Mouse (Mus musculus) T-cell, adult 66 days (primary cell): ENCODE data around the gene Rhox12. TPM values are rescaled to one million over a fixed set of nuclear protein-coding genes. Genes with fewer than 3 reads are reported as not detected.

ENCODE experiments used
- total RNA-seq, 2 experiments: library from RNA; stranded (reverse); gene quantifications; 3 replicates in 1 of 2; 4 replicates in 1 of 2; pipeline ENCODE4 v1.2.4; 2023

Rhox12 gene
- not detected for total RNA-seq

DNA sequence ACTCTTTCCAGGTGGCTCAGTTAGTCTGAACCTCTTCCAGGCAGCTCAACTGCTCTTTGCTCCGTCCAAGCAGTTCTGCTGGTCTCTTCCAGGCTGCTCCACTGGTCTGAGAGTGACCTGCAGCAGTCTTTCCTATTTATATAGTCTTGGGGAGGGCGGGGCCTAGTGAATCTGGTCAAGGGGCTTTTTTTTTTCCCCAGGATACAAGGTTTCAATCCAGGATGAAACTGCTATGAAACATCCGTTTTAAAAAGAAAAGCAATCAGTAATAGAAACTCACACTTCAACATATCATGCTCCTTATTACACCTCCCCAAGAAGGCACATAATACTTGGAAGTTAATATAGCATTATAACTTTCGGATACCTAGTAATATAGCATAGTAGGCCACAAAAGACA lies at the start of gene Rhox12:
TSS of gene Rhox12 (minus strand) at position 101 of the 400 bp plus-strand sequence.

DNA sequence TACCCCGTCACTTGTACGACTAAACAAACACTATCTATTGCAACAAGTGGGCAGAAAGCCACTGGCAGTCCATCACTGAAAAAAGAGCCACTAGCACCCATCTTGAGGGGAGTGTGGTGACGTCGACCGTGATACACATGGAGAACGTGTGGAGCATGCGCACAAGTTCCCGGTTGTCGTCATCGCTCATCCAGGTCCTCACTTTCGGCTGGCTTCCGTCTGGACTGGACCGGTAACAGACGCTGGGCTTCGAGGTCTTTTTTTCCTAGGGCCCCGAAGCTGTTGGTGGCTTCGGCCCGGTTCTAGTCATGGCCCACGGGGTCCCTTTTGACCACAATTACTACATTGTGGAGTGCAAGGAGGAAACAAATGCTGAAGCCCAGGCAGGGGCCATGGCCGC lies 10.3 kb upstream of the Rhox12 start, which contains the start of gene Rhox13:
TSS of gene Rhox13 (plus strand) at position 238 of the 400 bp plus-strand sequence.

GRCm38 (mm10) chrX:38085041-38085440 lies 25.7 kb downstream of the Rhox12 start, which contains the start of gene Rhox11:
Gene Rhox11 (minus strand): TSS chrX:38085141.

DNA sequence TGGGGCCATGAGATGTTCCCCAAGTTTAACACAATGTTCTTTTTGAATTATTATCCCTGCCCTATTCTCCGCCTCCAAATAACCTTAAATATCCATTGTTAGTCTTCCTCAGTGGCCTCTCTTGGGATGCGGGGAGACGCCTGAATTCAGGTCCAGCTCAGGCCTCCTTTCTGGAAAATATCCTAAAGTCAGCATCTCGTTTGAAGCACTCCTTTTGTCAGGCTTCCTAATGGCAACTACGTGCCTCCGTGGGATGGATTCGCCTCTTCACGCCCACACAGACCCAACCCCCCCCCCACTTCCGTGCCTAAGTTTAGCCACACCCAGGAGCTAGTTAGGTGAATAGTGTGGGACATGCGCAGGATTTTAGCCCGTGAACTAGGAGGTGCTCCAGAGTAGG lies 44.5 kb downstream of the Rhox12 start, which contains the start of gene Rhox10:
TSS of gene Rhox10 (plus strand) at position 301 of the 400 bp plus-strand sequence.

Other genes with a start within 250 kb of the Rhox12 start
- gene Rhox8, start 232.0 kb downstream of the Rhox12 start, total RNA-seq, result not detected
- gene Rhox7b, start 213.7 kb downstream of the Rhox12 start, total RNA-seq, result not detected
- gene Rhox9, start 209.1 kb downstream of the Rhox12 start, total RNA-seq, result not detected
- not detected for gene Btg1-ps1, start 92.1 kb downstream of the Rhox12 start, total RNA-seq
- gene Btg1-ps2, start 67.8 kb downstream of the Rhox12 start, total RNA-seq, result not detected
- not detected for gene Rhox10, start 44.4 kb downstream of the Rhox12 start, total RNA-seq
- not detected for gene Rhox11, start 25.8 kb downstream of the Rhox12 start, total RNA-seq
- not detected for gene Rhox13, start 10.3 kb upstream of the Rhox12 start, total RNA-seq
- gene Zbtb33, start 78.9 kb upstream of the Rhox12 start, total RNA-seq, result 10 to 100 TPM; 32.0 to 33.5 TPM
- not detected for gene Tmem255a, start 141.5 kb upstream of the Rhox12 start, total RNA-seq
- gene Atp1b4, start 205.3 kb upstream of the Rhox12 start, total RNA-seq, result not detected